Comparison of ENCODE assay signal across 15 mouse cellular contexts in genomic region chr13:45078392-45078791, GRCm38 (mm10). TPM values are rescaled to one million over a fixed set of nuclear protein-coding genes. Genes with fewer than 3 reads are reported as not detected.
A peak's percentile ranks its signal among the peaks of the same experiment; 100 is the strongest.
DNase-seq lines count a peak whose midpoint lies in the region; ATAC-seq and TF ChIP-seq lines count a peak whose summit lies in the region.
"Not testable (repeated sequence)": the region's sequence is repeated elsewhere in the genome, so short reads cannot be mapped to it uniquely, and the experiment has no call there.
"Had no signal": no experiment of that assay in that cellular context is flagged by ENCODE, and none has a peak within 500 bp of the region (broad histone marks: within the 10 kb centered on the region; RNA-seq: fewer than 3 reads in every experiment).

Gm9817 (plus strand) TSS chr13:45078692.

- H3K27ac ChIP-seq in embryonic facial prominence, embryonic 10.5 days (replicated peaks); forebrain, embryonic 10.5 days; heart, embryonic 13.5 days (replicated peaks); limb, embryonic 10.5 days; liver, embryonic 11.5 days (ENCODE audit: low read depth, low read length); small intestine, adult 2 months (ENCODE audit: insufficient read depth, low read depth, low read length): not testable (repeated sequence)
- H3K27ac ChIP-seq in hindbrain, embryonic 13.5 days, result 0 out of 2 replicates have a peak within 1 kb of the TSS, but pooled peaks have one; percentile 20

- H3K4me2 ChIP-seq in heart, embryonic 13.5 days, result peak within 1 kb of the TSS; percentile 57
- H3K4me2 ChIP-seq in hindbrain, embryonic 13.5 days, result 0 out of 2 replicates have a peak within 1 kb of the TSS, but pooled peaks have one; percentile 15
- 0 out of 2 replicates have a peak within 1 kb of the TSS, but pooled peaks have one; percentile 18 for H3K4me2 ChIP-seq in liver, embryonic 11.5 days

- H3K4me3 ChIP-seq in E14TG2a.4 (replicated peaks; ENCODE audit: low read length), result peak within 1 kb of the TSS; percentile 48; the same call in 1 of the 2 replicates
- peak within 1 kb of the TSS; percentile 26; the same call in 1 of the 2 replicates for H3K4me3 ChIP-seq in embryonic facial prominence, embryonic 10.5 days
- H3K4me3 ChIP-seq in forebrain, embryonic 10.5 days, result peak within 1 kb of the TSS; percentile 6; the same call in 1 of the 2 replicates
- H3K4me3 ChIP-seq in heart, embryonic 13.5 days, result peak within 1 kb of the TSS; percentile 31
- not testable (repeated sequence) for H3K4me3 ChIP-seq in hindbrain, embryonic 13.5 days; liver, embryonic 11.5 days (ENCODE audit: low read depth, low read length)
- peak within 1 kb of the TSS; percentile 8; the same call in 1 of the 2 replicates for H3K4me3 ChIP-seq in limb, embryonic 10.5 days
- peak within 1 kb of the TSS; percentile 27; the same call in 1 of the 2 replicates for H3K4me3 ChIP-seq in small intestine, adult 2 months (ENCODE audit: low read depth, low read length)

- not testable (repeated sequence) for ATAC-seq in heart, embryonic 13.5 days (ENCODE audit: extremely low read depth, insufficient number of reproducible peaks, low FRiP score, low TSS enrichment); hindbrain, embryonic 13.5 days (ENCODE audit: low FRiP score); liver, embryonic 11.5 days (replicated peaks; ENCODE audit: low FRiP score)

- H3K4me1 ChIP-seq in E14TG2a.4 (replicated peaks; ENCODE audit: low read depth, low read length), result peaks cover 14% of the 10 kb centered on the region
- not testable (repeated sequence) for H3K4me1 ChIP-seq in embryonic facial prominence, embryonic 10.5 days; forebrain, embryonic 10.5 days; heart, embryonic 13.5 days; hindbrain, embryonic 13.5 days (replicated peaks); limb, embryonic 10.5 days; liver, embryonic 11.5 days (replicated peaks; ENCODE audit: control insufficient read depth, insufficient read depth, low read length); small intestine, adult 2 months (ENCODE audit: control insufficient read depth, insufficient read depth, insufficient read length, low read length)

- WGBS in embryonic facial prominence, embryonic 10.5 days, result 53% methylated on average over 16 of the region's 16 CpGs
- 57% methylated on average over 16 of the region's 16 CpGs for WGBS in forebrain, embryonic 10.5 days
- 41% methylated on average over 16 of the region's 16 CpGs for WGBS in heart, embryonic 13.5 days
- 58% methylated on average over 16 of the region's 16 CpGs for WGBS in hindbrain, embryonic 13.5 days
- WGBS in limb, embryonic 10.5 days, result 58% methylated on average over 16 of the region's 16 CpGs
- WGBS in liver, embryonic 11.5 days, result 36% methylated on average over 16 of the region's 16 CpGs
- 54% methylated on average over 16 of the region's 16 CpGs for WGBS in small intestine, adult 2 months

- not testable (repeated sequence) for H3K36me3 ChIP-seq in E14TG2a.4 (ENCODE audit: insufficient read depth, low read length); embryonic facial prominence, embryonic 10.5 days (replicated peaks); forebrain, embryonic 10.5 days (replicated peaks); heart, embryonic 13.5 days; hindbrain, embryonic 13.5 days; limb, embryonic 10.5 days; liver, embryonic 11.5 days (ENCODE audit: control insufficient read depth, insufficient read depth, low read length); small intestine, adult 2 months (ENCODE audit: control insufficient read depth, insufficient read depth, low read length)

- DNase-seq in embryonic facial prominence, embryonic 10.5 days (ENCODE audit: low spot score); forebrain, embryonic 10.5 days (ENCODE audit: extremely low spot score, low spot score); limb, embryonic 10.5 days (ENCODE audit: low spot score); liver, embryonic 11.5 days (ENCODE audit: low spot score): not testable (repeated sequence)

- not testable (repeated sequence) for H3K9ac ChIP-seq in heart, embryonic 13.5 days; hindbrain, embryonic 13.5 days; liver, embryonic 11.5 days (ENCODE audit: low read depth, low read length)

- peaks cover 15% of the 10 kb centered on the region for H3K9me3 ChIP-seq in E14TG2a.4 (ENCODE audit: low read length)
- not testable (repeated sequence) for H3K9me3 ChIP-seq in embryonic facial prominence, embryonic 10.5 days; forebrain, embryonic 10.5 days; limb, embryonic 10.5 days (replicated peaks); liver, embryonic 11.5 days (ENCODE audit: control insufficient read depth, low read length)
- H3K9me3 ChIP-seq in heart, embryonic 13.5 days, result peaks cover 16% of the 10 kb centered on the region
- H3K9me3 ChIP-seq in hindbrain, embryonic 13.5 days, result peaks cover 10% of the 10 kb centered on the region

- TF ChIP-seq CTCF in E14TG2a.4 (conservative IDR thresholded peaks at IDR 0.05; ENCODE audit: low read length); small intestine, adult 2 months (IDR thresholded peaks at IDR 0.05; ENCODE audit: extremely low read depth, insufficient read length, insufficient replicate concordance, low read depth, low read length): not testable (repeated sequence)

- TF ChIP-seq POLR2A in small intestine, adult 2 months (IDR thresholded peaks at IDR 0.05; ENCODE audit: low read depth, low read length), result not testable (repeated sequence)

- H3K27me3 ChIP-seq in E14TG2a.4 (ENCODE audit: insufficient read depth, low read length), result peaks cover 30% of the 10 kb centered on the region
- peaks cover 29% of the 10 kb centered on the region for H3K27me3 ChIP-seq in embryonic facial prominence, embryonic 10.5 days (replicated peaks; ENCODE audit: low read depth, poor library complexity, severe bottlenecking)
- H3K27me3 ChIP-seq in forebrain, embryonic 10.5 days (ENCODE audit: poor library complexity, severe bottlenecking), result peaks cover 29% of the 10 kb centered on the region
- not testable (repeated sequence) for H3K27me3 ChIP-seq in heart, embryonic 13.5 days (replicated peaks); small intestine, adult 2 months (ENCODE audit: control insufficient read depth, insufficient read depth, low read length)
- H3K27me3 ChIP-seq in hindbrain, embryonic 13.5 days, result peaks cover 11% of the 10 kb centered on the region
- peaks cover 21% of the 10 kb centered on the region for H3K27me3 ChIP-seq in limb, embryonic 10.5 days (ENCODE audit: low read depth, poor library complexity, severe bottlenecking)
- H3K27me3 ChIP-seq in liver, embryonic 11.5 days (replicated peaks; ENCODE audit: control insufficient read depth, insufficient read depth, low read length), result peaks cover 15% of the 10 kb centered on the region

RNA-seq across cellular contexts. Expression of gene Gm9817, which starts in this region (rescaled TPM):
- not detected in 2 replicates for polyA plus RNA-seq in embryonic facial prominence, embryonic 10.5 days (2016; fragmentation: Nextera tagmentation; extraction: Ambion mirVana)
- polyA plus RNA-seq in forebrain, embryonic 10.5 days (2016; fragmentation: Nextera tagmentation; extraction: Ambion mirVana), result not detected in 2 replicates
- 0.12 and 0.15 TPM in 2 replicates for polyA plus RNA-seq in heart, embryonic 13.5 days (2015; fragmentation: Nextera tagmentation; extraction: Ambion mirVana)
- polyA plus RNA-seq in hindbrain, embryonic 13.5 days (2015; fragmentation: Nextera tagmentation; extraction: Ambion mirVana), result 0.06 TPM in 1 of 2 replicates, not detected in the other
- not detected in 2 replicates for polyA plus RNA-seq in limb, embryonic 10.5 days (2016; fragmentation: Nextera tagmentation; extraction: Ambion mirVana)
- not detected in 2 replicates for polyA plus RNA-seq in liver, embryonic 11.5 days (2014; fragmentation: Nextera tagmentation; extraction: Ambion mirVana)
- polyA plus RNA-seq in small intestine, adult 2 months (2012; rRNA removed), result 0.06 and 0.08 TPM in 2 replicates
- polyA plus RNA-seq: forebrain, embryonic 11.5 days; forebrain, embryonic 16.5 days; heart, adult 2 months; hindbrain, embryonic 10.5 days; liver, embryonic 16.5 days; midbrain, embryonic 13.5 days; neural tube, embryonic 13.5 days had no signal
